Comparison of ENCODE assay signal across 24 mouse cellular contexts in genomic region chr13:24668556-24668955, GRCm38 (mm10).
DNase-seq lines count a peak whose midpoint lies in the region; ATAC-seq and TF ChIP-seq lines count a peak whose summit lies in the region.
"Had no signal": no experiment of that assay in that cellular context is flagged by ENCODE, and none has a peak within 500 bp of the region (broad histone marks: within the 10 kb centered on the region; RNA-seq: fewer than 3 reads in every experiment).

No protein-coding gene starts in this region.

- H3K4me1 ChIP-seq in midbrain, embryonic 12.5 days: no peaks in the 10 kb centered on the region; the same call in 1 of the 2 replicates
- no peaks in the 10 kb centered on the region for H3K4me1 ChIP-seq in midbrain, postnatal 0 days (ENCODE audit: insufficient read depth, low read length)
- H3K4me1 ChIP-seq: embryonic facial prominence, embryonic 13.5 days; heart, embryonic 15.5 days; intestine, embryonic 15.5 days; limb, embryonic 13.5 days; lung, embryonic 15.5 days; neural tube, embryonic 13.5 days had no signal

- H3K27ac ChIP-seq in midbrain, embryonic 12.5 days (replicated peaks): no peak overlapping the region
- no peak overlapping the region for H3K27ac ChIP-seq in midbrain, postnatal 0 days (ENCODE audit: low read depth, low read length)
- H3K27ac ChIP-seq: embryonic facial prominence, embryonic 13.5 days; forebrain, embryonic 13.5 days; heart, embryonic 10.5 days; heart, embryonic 15.5 days; hindbrain, postnatal 0 days; intestine, embryonic 15.5 days; limb, embryonic 13.5 days; lung, embryonic 15.5 days; neural tube, embryonic 13.5 days had no signal

- peak; percentile 52 for DNase-seq in adrenal gland, adult 2 months
- no peak for DNase-seq in adrenal gland, postnatal 4 days (ENCODE audit: low spot score in 2 of 2)
- no peak for DNase-seq in midbrain, postnatal 0 days (ENCODE audit: low spot score)
- DNase-seq in Patski (ENCODE audit: low read depth, low spot score): no peak
- peak; percentile 29 to 37 for DNase-seq in adrenal gland, postnatal 36 days
- no peak for DNase-seq in c-Kit-positive CD71-positive TER-119-positive erythroid progenitor cells, embryonic 14.5 days (ENCODE audit: low spot score)
- DNase-seq: cerebellum, adult 18-20 months; cerebellum, postnatal 10 days; gastrocnemius, postnatal 25 days; heart, adult 11 months; kidney, postnatal 14 days; right cerebral cortex, postnatal 14 days; thymus, postnatal 4 days had no signal

- WGBS in midbrain, embryonic 12.5 days: 23% methylated on average over 2 of the region's 2 CpGs
- WGBS in midbrain, postnatal 0 days: 34% methylated on average over 2 of the region's 2 CpGs

- ATAC-seq in midbrain, embryonic 12.5 days (ENCODE audit: low FRiP score, low read depth): 0 out of 2 replicates have a peak, but pooled peaks have one; percentile 47
- no peak for ATAC-seq in midbrain, postnatal 0 days (ENCODE audit: low FRiP score)
- peak; percentile 60 for ATAC-seq in Patski
- ATAC-seq: forebrain, embryonic 13.5 days; hindbrain, postnatal 0 days; intestine, embryonic 15.5 days had no signal

- TF ChIP-seq CTCF in midbrain, postnatal 0 days (IDR thresholded peaks at IDR 0.05): no peak
- TF ChIP-seq CTCF in Patski (IDR thresholded peaks at IDR 0.05): no peak

- no peaks in the 10 kb centered on the region for H3K27me3 ChIP-seq in midbrain, embryonic 12.5 days
- H3K27me3 ChIP-seq in midbrain, postnatal 0 days (ENCODE audit: insufficient read depth, low read length): no peaks in the 10 kb centered on the region
- no peaks in the 10 kb centered on the region for H3K27me3 ChIP-seq in Patski
- H3K27me3 ChIP-seq: embryonic facial prominence, embryonic 13.5 days; forebrain, embryonic 13.5 days; heart, embryonic 15.5 days; intestine, embryonic 15.5 days; limb, embryonic 13.5 days; lung, embryonic 15.5 days; neural tube, embryonic 13.5 days had no signal

- in situ Hi-C loops in Patski (cut with MboI; ENCODE audit: low pct_unique_long_range_greater_than_20kb): no loop called here

- POLR2A ChIA-PET in Patski (lab: Charles Lee): interaction anchor here (0.6 kb wide), 1 partner anchor 12 kb away, joined by 3 read pairs; no protein-coding TSS in a partner anchor

- CTCF ChIA-PET in Patski (lab: Charles Lee): no interaction called here

- no peak overlapping the region for H3K9ac ChIP-seq in midbrain, embryonic 12.5 days (replicated peaks)
- H3K9ac ChIP-seq in midbrain, postnatal 0 days (replicated peaks; ENCODE audit: low read length, poor library complexity, severe bottlenecking): no peak overlapping the region
- H3K9ac ChIP-seq: embryonic facial prominence, embryonic 13.5 days; forebrain, embryonic 13.5 days; heart, embryonic 15.5 days; intestine, embryonic 15.5 days; limb, embryonic 13.5 days; lung, embryonic 15.5 days; neural tube, embryonic 13.5 days had no signal

- H3K4me3 ChIP-seq in midbrain, embryonic 12.5 days: no peak overlapping the region
- H3K4me3 ChIP-seq in midbrain, postnatal 0 days (ENCODE audit: low read depth, low read length): no peak overlapping the region
- H3K4me3 ChIP-seq: embryonic facial prominence, embryonic 13.5 days; forebrain, embryonic 13.5 days; heart, embryonic 10.5 days; heart, embryonic 15.5 days; intestine, embryonic 15.5 days; limb, embryonic 13.5 days; lung, embryonic 15.5 days; neural tube, embryonic 13.5 days had no signal

- H3K9me3 ChIP-seq in midbrain, embryonic 12.5 days: no peaks in the 10 kb centered on the region
- H3K9me3 ChIP-seq in midbrain, postnatal 0 days (ENCODE audit: low read length): no peaks in the 10 kb centered on the region
- H3K9me3 ChIP-seq: embryonic facial prominence, embryonic 13.5 days; forebrain, embryonic 13.5 days; heart, embryonic 10.5 days; heart, embryonic 15.5 days; intestine, embryonic 15.5 days; limb, embryonic 13.5 days; lung, embryonic 15.5 days; neural tube, embryonic 13.5 days had no signal

- H3K4me2 ChIP-seq in midbrain, embryonic 12.5 days (replicated peaks): no peak overlapping the region
- no peak overlapping the region for H3K4me2 ChIP-seq in midbrain, postnatal 0 days (ENCODE audit: low read depth, low read length, poor library complexity, severe bottlenecking)
- H3K4me2 ChIP-seq: embryonic facial prominence, embryonic 13.5 days; forebrain, embryonic 13.5 days; heart, embryonic 15.5 days; intestine, embryonic 15.5 days; limb, embryonic 13.5 days; liver, embryonic 11.5 days; lung, embryonic 15.5 days; neural tube, embryonic 13.5 days had no signal

- H3K36me3 ChIP-seq in midbrain, embryonic 12.5 days: 0 out of 2 replicates have a peak, but pooled peaks cover 2% of the 10 kb centered on the region
- peaks cover 17% of the 10 kb centered on the region for H3K36me3 ChIP-seq in midbrain, postnatal 0 days (ENCODE audit: insufficient read depth, low read length)
- H3K36me3 ChIP-seq: embryonic facial prominence, embryonic 13.5 days; intestine, embryonic 15.5 days; limb, embryonic 13.5 days; lung, embryonic 15.5 days had no signal

Comparison
In these comparisons a context has a peak if more than half of its experiments do, and no peak if none do; other contexts are left out.
1. DNase-seq: peak in adrenal gland, adult 2 months (single experiment) and adrenal gland, postnatal 36 days (2 of 2); none in adrenal gland, postnatal 4 days (0 of 2), midbrain, postnatal 0 days (single experiment), Patski (single experiment) and c-Kit-positive CD71-positive TER-119-positive erythroid progenitor cells, embryonic 14.5 days (single experiment).